Mouse (Mus musculus) embryonic facial prominence, embryonic 14.5 days (tissue): ENCODE measurements around the gene Cntd1. TPM values are rescaled to one million over a fixed set of nuclear protein-coding genes. Genes with fewer than 3 reads are reported as not detected.
A peak's percentile ranks its signal among the peaks of the same experiment; 100 is the strongest.

ENCODE experiments used
- ATAC-seq: fragments of 200-750 bp; cut with Nextera tagmentation; 2 replicates; pipeline ENCODE4 v1.8.0; 2017; ENCODE audit warnings: low read depth, moderate number of reproducible peaks, moderate TSS enrichment
- DNase-seq: peaks from one replicate; pipeline ENCODE4 v3.0.0-alpha.2; 2015; ENCODE audit warnings: low spot score
- H3K27ac ChIP-seq: fragments of 300-500 bp; sonication (generic); replicated peaks from 2 replicates; pipeline ENCODE4 v1.5.1; 2014; ENCODE audit warnings: low read depth, mild to moderate bottlenecking, low read length, moderate library complexity
- H3K27me3 ChIP-seq: fragments of 300-500 bp; sonication (generic); replicated peaks from 2 replicates; pipeline ENCODE4 v1.6.1; 2014; ENCODE audit warnings: low read length; ENCODE audit not compliant: control insufficient read depth, insufficient read depth
- H3K36me3 ChIP-seq: fragments of 300-500 bp; sonication (generic); 2 replicates; pipeline ENCODE4 v1.6.1; 2014; ENCODE audit warnings: low read length, mixed read lengths; ENCODE audit not compliant: control insufficient read depth, insufficient read depth
- H3K4me1 ChIP-seq: fragments of 300-500 bp; sonication (generic); 2 replicates; pipeline ENCODE4 v1.6.1; 2014; ENCODE audit warnings: antibody characterized with exemption, low read length; ENCODE audit not compliant: control insufficient read depth, insufficient read depth
- H3K4me2 ChIP-seq: fragments of 300-500 bp; sonication (generic); 2 replicates; pipeline ENCODE4 v1.6.1; 2014; ENCODE audit warnings: low read depth, mild to moderate bottlenecking, low read length, moderate library complexity, mixed read lengths
- H3K4me3 ChIP-seq: fragments of 300-500 bp; sonication (generic); 2 replicates; pipeline ENCODE4 v1.5.1; 2014; ENCODE audit warnings: low read depth, mild to moderate bottlenecking, low read length
- H3K9ac ChIP-seq: fragments of 300-500 bp; sonication (generic); 2 replicates; pipeline ENCODE4 v1.6.1; 2014; ENCODE audit warnings: low read depth, mild to moderate bottlenecking, low read length, moderate library complexity, mixed read lengths
- H3K9me3 ChIP-seq: fragments of 300-500 bp; sonication (generic); 2 replicates; pipeline ENCODE4 v1.6.1; 2016; ENCODE audit warnings: low read length; ENCODE audit not compliant: control insufficient read depth
- whole genome bisulfite sequencing: fragments of 180-500 bp; shearing (Covaris S2); extraction: QIAGEN DNeasy Blood & Tissue Kit; methylation state at CpG from one replicate; pipeline ENCODE4 v1.1.7; 2014; 5-methylcytosine and 5-hydroxymethylcytosine counted together
- polyA plus RNA-seq: library from polyadenylated mRNA; unstranded; fragments of >200 nt; fragmentation: Nextera tagmentation; extraction: Ambion mirVana; gene quantifications from 2 replicates; pipeline ENCODE4 v1.2.1, GENCODE M21; 2014

Gene Cntd1
- 0.90 and 1.6 TPM in 2 replicates for polyA plus RNA-seq

GRCm38 (mm10) chr11:101278223-101279192 lies at the start of gene Cntd1, which contains the start of gene Coa3:
Gene Cntd1, plus strand, starts transcription at chr11:101279012.
Gene Coa3, minus strand, starts transcription at chr11:101279114.
- Histone ChIP-seq H3K9me3 (no peaks in the 10 kb centered on the region), H3K4me3 (peak within 1 kb of the TSS; percentile 85), H3K27me3 (peaks cover 5% of the 10 kb centered on the region; the same call in 1 of the 2 replicates), H3K4me1 (peaks cover 14% of the 10 kb centered on the region), H3K9ac (peak within 1 kb of the TSS; percentile 80), H3K27ac (peak within 1 kb of the TSS; percentile 45), H3K36me3 (peaks cover 6% of the 10 kb centered on the region; the same call in 1 of the 2 replicates), H3K4me2 (peak within 1 kb of the TSS; percentile 93)
- ATAC-seq (peak; percentile 98), DNase-seq (peak; percentile 98)
- 10% methylated on average over 45 of the region's 45 CpGs for WGBS

- ATAC-seq: no peak
- peak overlapping the region; percentile 40; the same call in 1 of the 2 replicates for H3K4me2 ChIP-seq
- H3K4me1 ChIP-seq: peaks cover 40% of the 10 kb centered on the region
- no peaks in the 10 kb centered on the region for H3K36me3 ChIP-seq
- peak overlapping the region; percentile 85 for H3K27ac ChIP-seq
- 23% methylated on average over 8 of the region's 8 CpGs for WGBS
- H3K4me3 ChIP-seq: no peak overlapping the region
- DNase-seq: peak; percentile 22
- H3K9me3 ChIP-seq: no peaks in the 10 kb centered on the region
- H3K27me3 ChIP-seq: no peaks in the 10 kb centered on the region
- no peak overlapping the region for H3K9ac ChIP-seq
Measured at GRCm38 (mm10) chr11:101229361-101229900, 49.4 kb upstream of the Cntd1 start.

GRCm38 (mm10) chr11:101230061-101230511 lies 48.7 kb upstream of the Cntd1 start:
- DNase-seq (peak; percentile 92), ATAC-seq (0 out of 2 replicates have a peak, but pooled peaks have one; percentile 10)
- no peaks in the 10 kb centered on the region for H3K36me3 ChIP-seq
- peak overlapping the region; percentile 40; the same call in 1 of the 2 replicates for H3K4me2 ChIP-seq
- H3K9ac ChIP-seq: 0 out of 2 replicates have a peak overlapping the region, but pooled peaks have one; percentile 35
- peak overlapping the region; percentile 85 for H3K27ac ChIP-seq
- H3K9me3 ChIP-seq: no peaks in the 10 kb centered on the region
- 4% methylated on average over 2 of the region's 2 CpGs for WGBS
- H3K27me3 ChIP-seq: no peaks in the 10 kb centered on the region
- H3K4me3 ChIP-seq: no peak overlapping the region
- H3K4me1 ChIP-seq: peaks cover 39% of the 10 kb centered on the region

GRCm38 (mm10) chr11:101230526-101230925 lies 48.3 kb upstream of the Cntd1 start:
- Histone ChIP-seq H3K27ac (peak overlapping the region; percentile 85), H3K4me3 (0 out of 2 replicates have a peak overlapping the region, but pooled peaks have one; percentile 0), H3K9me3 (no peaks in the 10 kb centered on the region), H3K9ac (peak overlapping the region; percentile 35; the same call in 1 of the 2 replicates), H3K27me3 (no peaks in the 10 kb centered on the region), H3K4me2 (peak overlapping the region; percentile 40), H3K36me3 (no peaks in the 10 kb centered on the region), H3K4me1 (peaks cover 35% of the 10 kb centered on the region)
- 14% methylated on average over 5 of the region's 5 CpGs for WGBS
- DNase-seq (no peak), ATAC-seq (0 out of 2 replicates have a peak, but pooled peaks have one; percentile 13)

GRCm38 (mm10) chr11:101230991-101231871 lies 47.6 kb upstream of the Cntd1 start:
- no peaks in the 10 kb centered on the region for H3K27me3 ChIP-seq
- peak overlapping the region; percentile 0; the same call in 1 of the 2 replicates for H3K4me3 ChIP-seq

GRCm38 (mm10) chr11:101232010-101232839 lies 46.6 kb upstream of the Cntd1 start:
- no peaks in the 10 kb centered on the region for H3K9me3 ChIP-seq
- no peaks in the 10 kb centered on the region for H3K27me3 ChIP-seq
- no peak overlapping the region for H3K4me3 ChIP-seq
- ATAC-seq (peak; percentile 44; the same call in 1 of the 2 replicates), DNase-seq (peak; percentile 81)
- H3K9ac ChIP-seq: peak overlapping the region; percentile 35; the same call in 1 of the 2 replicates
- peaks cover 35% of the 10 kb centered on the region for H3K4me1 ChIP-seq
- peak overlapping the region; percentile 85 for H3K27ac ChIP-seq
- no peaks in the 10 kb centered on the region for H3K36me3 ChIP-seq
- peak overlapping the region; percentile 40 for H3K4me2 ChIP-seq
- 45% methylated on average over 6 of the region's 6 CpGs for WGBS

More at GRCm38 (mm10) chr11:101230991-101231871, 47.6 kb upstream of the Cntd1 start:
- peak; percentile 71 for DNase-seq
- peak overlapping the region; percentile 85 for H3K27ac ChIP-seq
- H3K4me2 ChIP-seq: peak overlapping the region; percentile 40
- peak overlapping the region; percentile 35; the same call in 1 of the 2 replicates for H3K9ac ChIP-seq
- no peak for ATAC-seq
- 9% methylated on average over 18 of the region's 18 CpGs for WGBS
- no peaks in the 10 kb centered on the region for H3K9me3 ChIP-seq
- H3K4me1 ChIP-seq: peaks cover 34% of the 10 kb centered on the region
- H3K36me3 ChIP-seq: no peaks in the 10 kb centered on the region

- Histone ChIP-seq H3K9me3 (no peaks in the 10 kb centered on the region), H3K4me2 (no peak overlapping the region), H3K9ac (no peak overlapping the region), H3K36me3 (no peaks in the 10 kb centered on the region), H3K4me3 (no peak overlapping the region), H3K27me3 (no peaks in the 10 kb centered on the region), H3K4me1 (peaks cover 42% of the 10 kb centered on the region), H3K27ac (no peak overlapping the region)
- DNase-seq (no peak), ATAC-seq (no peak)
- 81% methylated on average over 1 of the region's 1 CpGs for WGBS
Measured at GRCm38 (mm10) chr11:101233240-101233639, 45.6 kb upstream of the Cntd1 start.
